Mouse (Mus musculus): ENCODE measurements at regions not wholly inside any gene's neighbourhood (a gene's known extent, or its start where the extent isn't known, plus 50 kb on each side); places are given as distances from the start of the nearest gene placed in this dataset.

DNA sequence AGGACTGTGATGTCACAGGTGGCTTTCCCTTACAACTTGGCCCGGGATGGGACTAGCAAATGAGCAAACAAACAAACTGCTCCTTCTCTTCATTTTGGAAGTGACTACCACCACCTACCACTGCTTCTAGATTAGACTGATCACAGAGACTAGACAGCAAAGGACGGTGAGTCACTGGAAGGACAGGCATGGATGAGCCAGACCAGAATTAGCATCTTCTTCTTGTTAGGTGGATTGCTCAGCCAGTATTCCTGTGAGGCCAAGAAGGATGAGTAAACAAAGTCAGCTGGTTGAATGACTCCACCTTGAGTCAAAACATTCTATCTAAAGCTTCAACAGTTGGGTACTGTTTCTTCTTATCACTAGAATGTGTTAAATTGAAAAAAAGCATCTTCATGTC lies 385.1 kb upstream of the Mon1b start:
- no peak for DNase-seq

- DNase-seq, result no peak
Observed at GRCm38 (mm10) chr8:113254076-113254475, 381.3 kb upstream of the Mon1b start.

GRCm38 (mm10) chr8:113259477-113259876 lies 375.9 kb upstream of the Mon1b start:
- DNase-seq, result no peak

DNA sequence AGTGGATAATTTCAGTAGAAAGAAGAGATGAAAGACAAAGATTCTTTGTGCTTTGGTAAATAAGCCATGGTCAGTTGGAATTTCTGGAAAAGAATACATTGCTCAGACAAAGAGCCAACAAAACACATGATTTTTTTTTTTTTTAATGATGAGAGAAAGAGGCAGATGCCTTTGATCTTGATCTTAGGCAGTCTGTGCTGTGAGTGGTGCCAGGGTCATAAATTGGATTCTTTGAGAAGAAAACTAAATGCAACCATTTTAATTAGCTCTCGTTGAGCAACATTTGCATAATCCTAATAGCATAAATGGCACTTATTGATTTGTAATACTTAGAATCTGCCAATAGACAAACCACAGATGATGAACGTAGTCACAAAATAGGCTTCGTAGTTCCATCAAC lies 372.1 kb upstream of the Mon1b start:
- DNase-seq, result no peak

DNA sequence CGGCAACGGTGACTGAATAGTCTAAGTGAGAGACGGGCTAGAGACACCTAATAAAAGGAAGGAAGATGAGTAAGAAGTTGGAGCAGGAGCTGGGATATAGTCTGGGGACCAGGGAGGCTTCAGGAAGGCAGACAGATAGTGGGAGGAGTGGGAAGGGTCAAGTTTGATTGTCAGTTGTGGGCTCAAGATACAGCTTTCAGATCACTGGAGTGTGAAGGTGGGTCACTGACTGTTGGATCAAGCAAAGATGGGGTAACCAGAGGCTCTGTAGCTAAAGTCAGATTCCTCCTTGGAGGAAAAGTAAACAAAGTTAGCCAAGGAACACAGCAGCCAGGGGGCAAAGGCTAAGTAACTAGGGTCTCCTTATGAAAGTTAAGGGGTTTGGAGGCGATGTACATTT lies 364.1 kb upstream of the Mon1b start:
- DNase-seq, result no peak

DNA sequence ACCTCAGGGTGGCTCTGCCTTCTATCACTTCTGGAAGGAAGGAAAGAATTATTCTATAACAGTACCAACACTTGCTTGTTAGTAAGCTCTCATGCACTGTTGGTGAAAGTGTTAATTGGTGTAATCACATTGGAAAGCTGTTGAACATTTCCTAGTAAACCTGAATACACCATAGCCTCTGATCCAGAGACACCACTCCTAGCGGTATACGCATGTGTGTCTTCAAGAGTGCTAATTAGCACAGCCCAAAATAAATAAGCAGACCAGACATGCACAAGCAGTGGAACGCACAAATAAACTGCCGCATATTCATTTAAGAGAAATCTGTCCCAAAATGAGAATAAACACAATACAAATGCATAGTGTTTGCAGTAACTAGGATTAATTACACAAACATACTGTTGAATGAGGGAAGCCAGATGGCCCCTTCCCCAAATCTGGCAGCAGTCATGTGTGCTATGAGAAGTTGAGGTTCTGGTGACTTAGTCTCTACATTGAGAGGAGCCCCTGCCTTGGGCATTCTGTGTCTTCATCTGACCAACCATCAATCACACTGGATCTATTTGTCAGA lies 335.0 kb upstream of the Mon1b start:
- no peak for DNase-seq

GRCm38 (mm10) chr8:113303426-113303825 lies 332.0 kb upstream of the Mon1b start:
- DNase-seq, result no peak

DNA sequence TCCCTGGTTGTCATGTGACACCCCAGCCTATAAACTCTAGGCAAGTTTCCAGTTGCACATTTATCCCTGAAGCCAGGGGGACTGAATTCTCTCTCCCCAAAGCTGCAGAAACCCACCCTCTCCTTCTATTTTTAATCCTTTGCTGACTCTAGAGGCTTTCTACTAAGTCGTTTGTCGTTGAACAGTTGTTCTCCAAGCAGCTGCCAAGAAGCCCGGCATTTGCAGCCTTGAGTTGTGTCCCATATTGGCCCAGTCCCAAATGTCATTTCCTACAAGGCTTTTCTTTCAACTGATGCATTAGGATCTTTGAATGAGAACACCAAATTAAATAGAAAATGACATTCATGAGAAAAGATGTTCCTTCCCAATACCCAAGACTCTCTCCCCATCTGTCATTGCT lies 318.2 kb upstream of the Mon1b start:
- DNase-seq, result no peak

DNA sequence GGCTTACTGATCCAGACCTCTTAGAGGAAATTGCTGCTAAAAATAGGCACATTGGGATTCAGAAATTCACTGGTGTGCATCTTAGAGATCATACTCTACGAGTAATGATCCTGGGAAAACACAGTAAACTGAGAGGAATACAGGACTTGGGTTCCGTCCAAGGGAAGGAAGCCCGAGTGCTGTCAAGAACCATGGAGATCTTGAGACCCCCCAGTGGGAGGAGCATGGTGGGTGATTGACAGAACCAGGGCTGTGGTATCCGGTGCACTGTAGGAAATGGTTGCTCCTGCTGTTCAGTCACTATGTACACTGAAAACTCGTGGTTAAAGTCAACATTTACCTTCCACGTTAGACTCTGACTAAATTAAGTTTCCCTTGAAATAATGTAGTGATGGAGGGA lies 303.8 kb upstream of the Mon1b start:
- no peak for DNase-seq

- no peak for DNase-seq
Observed at GRCm38 (mm10) chr8:113341306-113341705, 294.1 kb upstream of the Mon1b start.

- DNase-seq, result peak; percentile 47
Observed at GRCm38 (mm10) chr8:113361900-113362299, 273.5 kb upstream of the Mon1b start.

GRCm38 (mm10) chr8:113364181-113364580 lies 271.2 kb upstream of the Mon1b start:
- DNase-seq, result no peak

DNA sequence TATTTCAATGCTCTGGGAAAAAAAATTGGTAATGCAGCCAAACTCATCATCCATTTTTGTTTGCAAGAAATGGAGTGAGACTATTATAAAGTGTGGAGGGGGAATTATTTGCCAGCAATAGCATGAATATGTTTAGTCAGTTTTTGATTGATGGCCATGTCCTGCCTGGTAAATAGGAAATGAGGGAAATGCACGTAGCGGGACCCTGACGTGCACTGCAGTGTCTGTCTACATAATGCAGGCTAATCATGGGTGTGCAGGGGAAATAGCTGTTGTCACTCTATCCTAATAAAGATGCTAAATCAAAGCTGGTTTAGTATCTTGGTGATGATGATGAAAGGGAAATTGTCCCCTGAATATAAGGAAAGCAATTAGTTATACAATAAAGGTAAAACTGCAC lies 251.9 kb upstream of the Mon1b start:
- DNase-seq, result no peak

GRCm38 (mm10) chr8:113383974-113384373 lies 251.4 kb upstream of the Mon1b start:
- DNase-seq, result peak; percentile 21

GRCm38 (mm10) chr8:113389504-113389903 lies 245.9 kb upstream of the Mon1b start:
- no peak for DNase-seq

DNA sequence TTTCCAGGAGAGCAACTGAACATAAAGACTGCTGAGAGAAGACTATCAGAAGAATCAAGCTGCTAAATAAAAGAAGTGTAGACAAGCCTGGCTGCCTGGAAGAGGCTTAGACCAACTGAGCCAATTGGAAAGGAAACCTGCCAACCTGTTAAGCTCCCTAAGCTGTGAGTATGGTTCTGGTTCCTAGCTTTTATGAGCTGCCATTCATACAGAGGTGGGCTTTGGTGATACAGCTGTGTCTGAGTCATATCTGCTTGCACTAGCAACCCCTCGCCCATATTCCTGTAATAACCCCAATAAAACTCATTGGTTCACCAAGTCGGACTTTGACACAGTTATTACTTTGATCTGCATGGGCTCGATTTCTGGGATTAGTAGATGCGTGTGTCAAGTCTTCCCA lies 245.3 kb upstream of the Mon1b start:
- DNase-seq, result no peak

GRCm38 (mm10) chr8:113394319-113394718 lies 241.1 kb upstream of the Mon1b start:
- DNase-seq, result no peak

DNA sequence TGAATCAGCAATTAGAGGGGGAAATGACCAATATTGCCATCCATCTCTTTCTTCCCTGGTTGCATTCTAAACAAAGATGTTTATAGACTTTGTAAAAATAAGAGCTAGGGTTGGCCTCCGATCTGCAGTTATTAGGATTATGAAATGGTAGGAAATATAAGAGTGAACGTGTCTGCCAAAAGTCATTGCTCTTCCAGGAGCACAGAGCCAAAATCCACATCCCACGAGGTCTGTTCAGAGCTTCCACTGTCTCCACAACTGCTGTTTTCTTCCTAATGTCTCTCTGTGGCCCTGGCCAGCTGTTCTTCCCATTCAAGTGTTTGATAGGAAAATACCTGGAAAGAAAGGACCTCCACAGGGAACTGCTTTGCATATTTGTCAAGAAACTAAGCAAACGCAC lies 230.2 kb upstream of the Mon1b start:
- DNase-seq, result no peak

GRCm38 (mm10) chr8:113419352-113419751 lies 216.0 kb upstream of the Mon1b start:
- DNase-seq, result no peak

- no peak for DNase-seq
Observed at GRCm38 (mm10) chr8:113422651-113423050, 212.7 kb upstream of the Mon1b start.

DNA sequence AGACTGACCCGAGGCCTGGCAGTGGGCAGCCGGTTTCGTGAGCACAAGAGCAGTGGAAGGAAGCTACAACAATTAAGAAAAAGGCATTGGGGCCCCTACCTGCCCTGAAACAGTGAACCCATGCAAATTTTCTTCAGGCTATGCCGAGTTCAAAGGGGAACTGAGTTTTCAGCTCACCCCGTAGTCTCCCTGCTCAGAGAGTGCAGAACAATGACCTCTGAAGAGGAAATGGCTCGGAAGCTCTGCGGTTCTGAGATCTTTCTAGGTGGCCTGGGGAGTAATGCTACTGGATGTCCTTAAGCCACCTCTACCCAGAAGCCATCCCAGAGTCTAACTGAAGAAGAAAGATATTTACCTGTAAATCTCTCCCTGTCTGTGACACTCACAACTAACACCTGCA lies 196.3 kb upstream of the Mon1b start:
- DNase-seq, result no peak

- DNase-seq, result no peak
Observed at GRCm38 (mm10) chr8:113454022-113454421, 181.4 kb upstream of the Mon1b start.

- no peak for DNase-seq
Observed at GRCm38 (mm10) chr8:113464625-113465024, 170.8 kb upstream of the Mon1b start.

- DNase-seq, result no peak
Observed at GRCm38 (mm10) chr8:113465156-113465555, 170.2 kb upstream of the Mon1b start.

DNA sequence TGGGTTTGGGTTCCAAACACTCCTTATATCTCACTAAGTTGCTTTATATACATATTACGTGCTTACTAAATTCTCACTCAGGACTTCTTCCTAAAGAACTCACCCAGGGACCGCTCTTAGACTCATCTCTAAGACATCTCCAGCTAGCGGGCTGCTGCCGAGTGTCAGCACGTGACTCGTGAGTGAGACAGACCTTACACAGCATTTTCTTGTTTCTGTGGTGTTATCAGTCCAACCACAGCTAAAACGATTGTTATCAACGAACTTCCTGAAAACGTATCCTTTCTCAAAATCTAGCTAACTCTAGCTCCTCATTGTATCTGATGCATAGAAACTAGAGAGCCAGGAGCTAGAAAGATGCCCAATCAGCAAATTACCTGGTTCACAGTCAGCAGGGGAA lies 168.7 kb upstream of the Mon1b start:
- DNase-seq, result no peak

Data from lung, postnatal 36 days (tissue).